Mouse (Mus musculus) CH12.LX (cell line): ENCODE results near the gene Zfp787.
"Not testable (repeated sequence)": the region's sequence is repeated elsewhere in the genome, so short reads cannot be mapped to it uniquely, and the experiment has no call there.

Experiments
- CHD1 ChIP-seq: IDR thresholded peaks from 2 replicates; pipeline ENCODE4 v1.6.1; 2012; ENCODE audit warnings: low read depth, low read length, improper control_type of control experiment, inconsistent platforms
- EP300 ChIP-seq: IDR thresholded peaks from 2 replicates; pipeline ENCODE4 v1.6.1; 2011; ENCODE audit warnings: low read length, improper control_type of control experiment
- POLR2A ChIP-seq: IDR thresholded peaks from 2 replicates; pipeline ENCODE4 v1.6.1; 2011; ENCODE audit warnings: low read depth, mild to moderate bottlenecking, improper control_type of control experiment, low read length
- RAD21 ChIP-seq: IDR thresholded peaks from 2 replicates; pipeline ENCODE4 v1.6.1; 2011; ENCODE audit warnings: low read depth, mild to moderate bottlenecking, low read length, improper control_type of control experiment, moderate library complexity
- ZC3H11A ChIP-seq: IDR thresholded peaks from 2 replicates; pipeline ENCODE4 v1.6.1; 2012; ENCODE audit warnings: low read depth, mild to moderate bottlenecking, inconsistent platforms, low read length, improper control_type of control experiment

- TF ChIP-seq CHD1, RAD21, POLR2A, ZC3H11A, EP300: not testable (repeated sequence)
Observed at GRCm38 (mm10) chr7:6121128-6121527, 34.7 kb downstream of the Zfp787 start.
